Mouse (Mus musculus) embryonic facial prominence, embryonic 11.5 days (tissue): Measurements from ENCODE around the gene Gtdc1. TPM values are rescaled to one million over a fixed set of nuclear protein-coding genes. Genes with fewer than 3 reads are reported as not detected.

Source experiments
- ATAC-seq: fragments of 200-750 bp; cut with Nextera tagmentation; replicated peaks from 2 replicates; pipeline ENCODE4 v1.8.0; 2017; ENCODE audit warnings: low read depth; ENCODE audit not compliant: insufficient number of reproducible peaks, low FRiP score, low TSS enrichment
- DNase-seq: peaks from one replicate; pipeline ENCODE4 v3.0.0-alpha.2; 2015; ENCODE audit warnings: low spot score
- H3K27ac ChIP-seq: fragments of 300-500 bp; sonication (generic); replicated peaks from 2 replicates; pipeline ENCODE4 v1.5.1; 2014; ENCODE audit warnings: mild to moderate bottlenecking, low read depth, low read length, control low read depth
- H3K27me3 ChIP-seq: fragments of 300-500 bp; sonication (generic); 2 replicates; pipeline ENCODE4 v1.6.1; 2014; ENCODE audit warnings: mild to moderate bottlenecking, low read length, moderate library complexity, mixed read lengths; ENCODE audit not compliant: control insufficient read depth, insufficient read depth
- H3K36me3 ChIP-seq: fragments of 300-500 bp; sonication (generic); replicated peaks from 2 replicates; pipeline ENCODE4 v1.6.1; 2014; ENCODE audit warnings: low read depth, mild to moderate bottlenecking, low read length, moderate library complexity, mixed read lengths; ENCODE audit not compliant: control insufficient read depth, insufficient read depth
- H3K4me1 ChIP-seq: fragments of 300-500 bp; sonication (generic); 2 replicates; pipeline ENCODE4 v1.6.1; 2014; ENCODE audit warnings: low read length, mixed read lengths; ENCODE audit not compliant: control insufficient read depth, insufficient read depth
- H3K4me2 ChIP-seq: fragments of 300-500 bp; sonication (generic); 2 replicates; pipeline ENCODE4 v1.6.1; 2014; ENCODE audit warnings: low read depth, mild to moderate bottlenecking, control low read depth, low read length, moderate library complexity
- H3K4me3 ChIP-seq: fragments of 300-500 bp; sonication (generic); 2 replicates; pipeline ENCODE4 v1.5.1; 2014; ENCODE audit warnings: low read depth, low read length, control low read depth
- H3K9ac ChIP-seq: fragments of 300-500 bp; sonication (generic); replicated peaks from 2 replicates; pipeline ENCODE4 v1.6.1; 2014; ENCODE audit warnings: mild to moderate bottlenecking, control low read depth, low read length
- H3K9me3 ChIP-seq: fragments of 300-500 bp; sonication (generic); replicated peaks from 2 replicates; pipeline ENCODE4 v1.6.1; 2016; ENCODE audit warnings: mild to moderate bottlenecking, low read length, inconsistent platforms, mixed read lengths; ENCODE audit not compliant: control insufficient read depth
- WGBS: fragments of 180-500 bp; shearing (Covaris S2); extraction: QIAGEN DNeasy Blood & Tissue Kit; methylation state at CpG from one replicate; pipeline ENCODE4 v1.1.7; 2014; 5-methylcytosine and 5-hydroxymethylcytosine counted together
- polyA plus RNA-seq: library from polyadenylated mRNA; unstranded; fragments of >200 nt; fragmentation: Nextera tagmentation; extraction: Ambion mirVana; gene quantifications from 2 replicates; pipeline ENCODE4 v1.2.1, GENCODE M21; 2014

The Gtdc1 gene
- polyA plus RNA-seq, 1 experiment from 2014 or later, result 17.0 TPM

GRCm38 (mm10) chr2:44569140-44569952, 358.1 kb downstream of the Gtdc1 start:
- no peak overlapping the region for H3K9ac ChIP-seq

GRCm38 (mm10) chr2:44564776-44565692, 362.4 kb downstream of the Gtdc1 start:
- Histone ChIP-seq H3K36me3 (no peaks in the 10 kb centered on the region), H3K4me3 (no peak overlapping the region), H3K27ac (no peak overlapping the region), H3K4me1 (no peaks in the 10 kb centered on the region), H3K4me2 (no peak overlapping the region), H3K27me3 (no peaks in the 10 kb centered on the region), H3K9ac (no peak overlapping the region), H3K9me3 (no peaks in the 10 kb centered on the region)
- ATAC-seq (no peak), DNase-seq (peak; percentile 8)
- WGBS, result 75% methylated on average over 16 of the region's 16 CpGs

More at GRCm38 (mm10) chr2:44569140-44569952, 358.1 kb downstream of the Gtdc1 start:
- H3K36me3 ChIP-seq, result no peaks in the 10 kb centered on the region
- no peaks in the 10 kb centered on the region for H3K4me1 ChIP-seq
- H3K9me3 ChIP-seq, result no peaks in the 10 kb centered on the region
- no peak overlapping the region for H3K27ac ChIP-seq
- 64% methylated on average over 7 of the region's 7 CpGs for WGBS
- H3K4me2 ChIP-seq, result no peak overlapping the region
- DNase-seq, result no peak
- H3K27me3 ChIP-seq, result no peaks in the 10 kb centered on the region
- ATAC-seq, result no peak
- no peak overlapping the region for H3K4me3 ChIP-seq

DNA sequence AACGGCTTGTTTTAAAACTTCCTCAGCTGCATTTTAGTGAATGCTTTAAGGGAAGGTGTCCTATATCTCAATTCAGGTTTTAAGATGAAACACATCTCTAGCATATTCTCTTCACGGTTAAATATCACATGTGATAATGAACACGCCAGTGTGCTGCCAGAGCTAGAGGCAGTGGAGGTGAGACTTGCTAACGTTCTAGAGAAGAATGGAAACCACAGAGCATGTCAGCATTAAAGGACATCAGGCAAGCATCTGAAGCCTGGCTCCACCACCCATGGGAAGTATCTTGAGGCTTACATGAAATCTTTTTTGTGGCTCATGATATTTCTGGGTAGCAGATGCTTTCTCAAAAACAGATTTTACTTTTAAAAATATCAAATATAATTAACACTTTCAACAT, 365.7 kb downstream of the Gtdc1 start:
- Histone ChIP-seq H3K4me1 (no peaks in the 10 kb centered on the region; the same call in 1 of the 2 replicates), H3K4me2 (no peak overlapping the region), H3K27ac (no peak overlapping the region), H3K36me3 (no peaks in the 10 kb centered on the region), H3K9ac (no peak overlapping the region), H3K4me3 (no peak overlapping the region), H3K27me3 (no peaks in the 10 kb centered on the region), H3K9me3 (no peaks in the 10 kb centered on the region)
- no peak for ATAC-seq
- 79% methylated on average over 4 of the region's 4 CpGs for WGBS
- DNase-seq, result no peak

DNA sequence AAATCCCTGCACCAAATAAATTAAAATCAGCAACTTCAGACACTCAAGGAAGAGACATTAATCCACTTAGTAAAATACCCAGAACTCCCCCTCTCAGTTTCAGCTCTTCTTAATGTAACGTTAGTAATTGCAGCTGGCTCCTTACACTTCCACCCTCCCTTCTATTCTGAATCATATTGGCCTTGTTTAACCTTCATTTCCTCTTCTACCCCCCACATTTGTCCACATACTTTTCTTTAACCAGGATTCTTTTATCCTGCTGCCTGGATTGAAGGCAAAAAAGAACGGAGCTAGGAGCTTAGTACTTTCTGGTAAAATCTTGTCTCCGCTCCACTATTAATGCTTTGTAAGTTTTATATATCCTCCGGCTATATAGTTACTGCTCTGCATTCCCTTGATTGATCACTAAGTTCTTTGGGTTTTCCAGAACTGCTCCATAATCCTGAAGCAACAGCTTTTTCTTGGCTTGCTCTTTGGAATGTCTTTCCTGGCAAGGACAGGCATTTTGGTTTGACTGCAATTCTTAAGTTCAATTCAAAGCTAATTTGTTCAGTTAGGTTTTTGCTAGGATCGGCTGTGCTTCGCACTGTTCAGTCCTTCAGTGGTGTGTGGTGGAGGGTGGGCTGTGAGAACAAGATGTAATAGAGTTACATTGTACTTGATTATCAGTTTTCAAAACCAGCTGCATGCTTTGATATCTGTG, 368.1 kb downstream of the Gtdc1 start:
- no peak for ATAC-seq
- no peak overlapping the region for H3K4me3 ChIP-seq
- no peaks in the 10 kb centered on the region for H3K9me3 ChIP-seq
- WGBS, result 56% methylated on average over 6 of the region's 6 CpGs
- no peak overlapping the region for H3K27ac ChIP-seq
- H3K4me1 ChIP-seq, result no peaks in the 10 kb centered on the region; the same call in 1 of the 2 replicates
- H3K4me2 ChIP-seq, result no peak overlapping the region
- DNase-seq, result no peak
- no peaks in the 10 kb centered on the region for H3K27me3 ChIP-seq
- H3K36me3 ChIP-seq, result no peaks in the 10 kb centered on the region
- no peak overlapping the region for H3K9ac ChIP-seq

GRCm38 (mm10) chr2:44557669-44558281, 369.7 kb downstream of the Gtdc1 start:
- H3K9ac ChIP-seq, result no peak overlapping the region
- H3K4me2 ChIP-seq, result no peak overlapping the region
- H3K27me3 ChIP-seq, result no peaks in the 10 kb centered on the region
- H3K4me3 ChIP-seq, result no peak overlapping the region
- no peaks in the 10 kb centered on the region for H3K9me3 ChIP-seq
- DNase-seq, result no peak
- no peak for ATAC-seq
- 38% methylated on average over 12 of the region's 12 CpGs for WGBS
- H3K4me1 ChIP-seq, result no peaks in the 10 kb centered on the region; the same call in 1 of the 2 replicates
- H3K36me3 ChIP-seq, result no peaks in the 10 kb centered on the region
- H3K27ac ChIP-seq, result no peak overlapping the region

DNA sequence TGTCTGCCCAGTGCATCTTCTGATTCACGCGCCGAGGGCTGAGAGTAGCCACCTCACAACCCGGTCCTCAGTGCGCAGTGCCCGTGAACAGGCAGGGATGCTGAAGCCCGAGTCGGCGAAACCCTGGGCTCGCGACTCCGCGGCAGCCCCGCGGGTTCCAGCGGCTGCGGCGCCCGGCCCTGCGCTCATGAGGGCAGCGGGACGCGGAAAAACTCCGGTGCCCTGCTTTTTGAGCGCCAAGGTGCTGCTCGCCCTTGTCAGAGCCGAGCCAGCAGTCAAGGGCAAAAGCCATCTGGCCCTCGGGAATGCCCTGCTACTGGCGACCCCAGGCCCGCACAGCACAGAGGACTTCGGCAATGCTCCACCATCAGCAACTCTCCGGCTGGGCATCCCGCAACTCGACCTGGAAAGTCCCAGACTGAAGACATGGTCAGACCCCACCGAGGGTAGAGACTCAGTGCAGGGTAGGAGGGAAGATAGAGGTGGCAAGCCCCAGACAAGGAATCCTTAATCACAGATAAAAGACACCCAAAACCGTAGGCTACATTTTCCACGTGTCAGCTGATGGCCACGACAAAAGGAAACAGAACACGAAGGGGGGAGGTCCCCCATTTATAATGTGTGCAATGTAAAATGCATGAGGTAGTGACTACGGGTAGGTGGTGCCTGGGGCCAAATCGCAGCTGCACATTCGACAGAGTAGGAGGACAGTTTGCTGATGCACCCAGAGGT, 370.4 kb downstream of the Gtdc1 start:
- peak; percentile 54 for DNase-seq
- H3K27ac ChIP-seq, result no peak overlapping the region
- H3K4me2 ChIP-seq, result peak overlapping the region; percentile 93
- H3K27me3 ChIP-seq, result no peaks in the 10 kb centered on the region
- 1% methylated on average over 42 of the region's 42 CpGs for WGBS
- H3K4me3 ChIP-seq, result peak overlapping the region; percentile 39
- H3K9ac ChIP-seq, result peak overlapping the region; percentile 69
- H3K9me3 ChIP-seq, result no peaks in the 10 kb centered on the region
- peak; percentile 82 for ATAC-seq
- H3K4me1 ChIP-seq, result no peaks in the 10 kb centered on the region; the same call in 1 of the 2 replicates
- no peaks in the 10 kb centered on the region for H3K36me3 ChIP-seq

DNA sequence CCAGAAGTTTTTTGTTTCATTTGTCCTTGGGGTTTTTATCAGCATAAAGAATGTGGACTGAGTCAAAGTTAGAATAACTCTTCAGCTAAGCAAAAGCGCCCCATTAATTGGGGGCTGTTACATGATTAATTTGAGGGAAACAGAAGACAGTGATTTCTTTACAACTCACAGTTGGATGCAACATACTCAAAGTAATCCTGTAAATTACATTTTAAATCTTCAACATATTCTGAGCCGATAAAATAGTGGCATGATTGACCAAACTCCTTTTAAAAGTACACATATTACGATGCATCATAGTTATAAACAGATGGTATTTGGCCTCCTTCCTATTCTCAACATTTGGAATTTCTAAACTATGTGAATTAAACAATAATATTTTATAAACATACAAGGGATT, 372.7 kb downstream of the Gtdc1 start:
- H3K4me3 ChIP-seq, result no peak overlapping the region
- H3K4me1 ChIP-seq, result no peaks in the 10 kb centered on the region; the same call in 1 of the 2 replicates
- H3K9me3 ChIP-seq, result no peaks in the 10 kb centered on the region
- H3K36me3 ChIP-seq, result no peaks in the 10 kb centered on the region
- H3K4me2 ChIP-seq, result no peak overlapping the region
- H3K27ac ChIP-seq, result no peak overlapping the region
- no peak overlapping the region for H3K9ac ChIP-seq
- DNase-seq (no peak), ATAC-seq (no peak)
- no peaks in the 10 kb centered on the region for H3K27me3 ChIP-seq
- 83% methylated on average over 3 of the region's 3 CpGs for whole genome bisulfite sequencing
